Mouse (Mus musculus) olfactory bulb, adult 2 months (tissue): ENCODE data around the gene Abca13. TPM values are rescaled to one million over a fixed set of nuclear protein-coding genes. Genes with fewer than 3 reads are reported as not detected.

Experiments
- H3K27ac ChIP-seq: fragments of 200-500 bp; 2 replicates; pipeline ENCODE4 v1.5.1; 2012; ENCODE audit warnings: low read depth, low read length; ENCODE audit not compliant: insufficient read depth
- H3K4me1 ChIP-seq: fragments of 200-500 bp; 2 replicates; pipeline ENCODE4 v1.6.1; 2012; ENCODE audit warnings: low read length; ENCODE audit not compliant: control insufficient read depth, insufficient read depth
- H3K4me3 ChIP-seq: fragments of 200-500 bp; 2 replicates; pipeline ENCODE4 v1.5.1; 2012; ENCODE audit warnings: mild to moderate bottlenecking, low read depth, low read length, moderate library complexity; ENCODE audit not compliant: insufficient read depth
- CTCF ChIP-seq: fragments of 200-500 bp; IDR thresholded peaks from 2 replicates; pipeline ENCODE4 v1.5.1; 2012; ENCODE audit warnings: low read depth, mild to moderate bottlenecking, low read length, moderate library complexity; ENCODE audit not compliant: insufficient read depth
- POLR2A ChIP-seq: fragments of 200-500 bp; IDR thresholded peaks from 2 replicates; pipeline ENCODE4 v1.6.1; 2012; ENCODE audit warnings: mild to moderate bottlenecking, low read depth, low read length, moderate library complexity; ENCODE audit not compliant: insufficient read depth
- WGBS: fragments of 180-500 bp; shearing (Covaris S2); methylation state at CpG from one replicate; pipeline ENCODE4 v1.1.7; 2018; 5-methylcytosine and 5-hydroxymethylcytosine counted together
- polyA plus RNA-seq: library from polyadenylated mRNA; stranded (reverse); fragments of >200 nt; gene quantifications from 2 replicates; pipeline ENCODE4 v1.2.4, GENCODE M21; 2012; ENCODE audit warnings: low replicate concordance; ENCODE audit not compliant: missing spikeins, insufficient read depth, insufficient read length

Abca13 gene
- polyA plus RNA-seq, 1 experiment, result not detected

- H3K4me3 ChIP-seq, result no peak overlapping the region
- TF ChIP-seq CTCF (no peak), POLR2A (no peak)
- WGBS, result 74% methylated on average over 3 of the region's 3 CpGs
Measured at GRCm38 (mm10) chr11:9269090-9269489, 77.3 kb downstream of the Abca13 start.

GRCm38 (mm10) chr11:9285204-9285603 is 93.5 kb downstream of the Abca13 start:
- TF ChIP-seq POLR2A, result no peak
- TF ChIP-seq CTCF, result no peak
- H3K27ac ChIP-seq, result no peak overlapping the region
- 76% methylated on average over 3 of the region's 3 CpGs for WGBS
- H3K4me3 ChIP-seq, result no peak overlapping the region
- H3K4me1 ChIP-seq, result no peaks in the 10 kb centered on the region

More at GRCm38 (mm10) chr11:9269090-9269489, 77.3 kb downstream of the Abca13 start:
- no peaks in the 10 kb centered on the region for H3K4me1 ChIP-seq
- no peak overlapping the region for H3K27ac ChIP-seq

GRCm38 (mm10) chr11:9285759-9286158 is 94.0 kb downstream of the Abca13 start:
- TF ChIP-seq POLR2A (no peak), CTCF (no peak)
- Histone ChIP-seq H3K4me3 (no peak overlapping the region), H3K4me1 (no peaks in the 10 kb centered on the region), H3K27ac (no peak overlapping the region)
- WGBS, result 86% methylated on average over 3 of the region's 3 CpGs

- Histone ChIP-seq H3K4me1 (no peaks in the 10 kb centered on the region), H3K4me3 (no peak overlapping the region), H3K27ac (no peak overlapping the region)
- WGBS, result 85% methylated on average over 7 of the region's 7 CpGs
- TF ChIP-seq CTCF (no peak), POLR2A (no peak)
Measured at GRCm38 (mm10) chr11:9291168-9291567, 99.4 kb downstream of the Abca13 start.

GRCm38 (mm10) chr11:9299615-9300014 is 107.9 kb downstream of the Abca13 start:
- 65% methylated on average over 1 of the region's 1 CpGs for WGBS
- TF ChIP-seq CTCF, result no peak
- TF ChIP-seq POLR2A, result no peak
- Histone ChIP-seq H3K4me3 (no peak overlapping the region), H3K4me1 (no peaks in the 10 kb centered on the region), H3K27ac (no peak overlapping the region)

GRCm38 (mm10) chr11:9305450-9305849 is 113.7 kb downstream of the Abca13 start:
- no peak for TF ChIP-seq POLR2A
- no peak for TF ChIP-seq CTCF
- Histone ChIP-seq H3K4me3 (no peak overlapping the region), H3K27ac (no peak overlapping the region), H3K4me1 (no peaks in the 10 kb centered on the region)
- 86% methylated on average over 4 of the region's 4 CpGs for WGBS

GRCm38 (mm10) chr11:9316545-9316944 is 124.8 kb downstream of the Abca13 start:
- Histone ChIP-seq H3K4me1 (peaks cover 2% of the 10 kb centered on the region; the same call in 1 of the 2 replicates), H3K4me3 (no peak overlapping the region), H3K27ac (no peak overlapping the region)
- 74% methylated on average over 3 of the region's 3 CpGs for WGBS
- TF ChIP-seq CTCF (no peak), POLR2A (no peak)

- TF ChIP-seq POLR2A (no peak), CTCF (no peak)
- H3K27ac ChIP-seq, result no peak overlapping the region
- H3K4me1 ChIP-seq, result peaks cover 2% of the 10 kb centered on the region; the same call in 1 of the 2 replicates
- WGBS, result 30% methylated on average over 6 of the region's 6 CpGs
- H3K4me3 ChIP-seq, result no peak overlapping the region
Measured at GRCm38 (mm10) chr11:9317076-9317929, 125.6 kb downstream of the Abca13 start.

- TF ChIP-seq POLR2A, result no peak
- TF ChIP-seq CTCF, result no peak
- Histone ChIP-seq H3K4me1 (no peaks in the 10 kb centered on the region), H3K4me3 (no peak overlapping the region), H3K27ac (no peak overlapping the region)
- WGBS, result 59% methylated on average over 3 of the region's 3 CpGs
Measured at GRCm38 (mm10) chr11:9338151-9338550, 146.4 kb downstream of the Abca13 start.

- 54% methylated on average over 3 of the region's 3 CpGs for WGBS
Measured at GRCm38 (mm10) chr11:9347724-9348123, 156.0 kb downstream of the Abca13 start.

More at GRCm38 (mm10) chr11:9347724-9348123, 156.0 kb downstream of the Abca13 start:
- no peak overlapping the region for H3K27ac ChIP-seq
- no peak overlapping the region for H3K4me3 ChIP-seq
- TF ChIP-seq POLR2A (no peak), CTCF (no peak)
- no peaks in the 10 kb centered on the region for H3K4me1 ChIP-seq
